Mouse (Mus musculus) stomach, embryonic 16.5 days (tissue): ENCODE results near the gene Gm266. TPM values are rescaled to one million over a fixed set of nuclear protein-coding genes. Genes with fewer than 3 reads are reported as not detected.

ENCODE experiments used
- ATAC-seq: fragments of 200-750 bp; cut with Nextera tagmentation; 2 replicates; pipeline ENCODE4 v1.8.0; 2017; ENCODE audit warnings: moderate number of reproducible peaks, moderate TSS enrichment; ENCODE audit not compliant: insufficient read depth, low FRiP score
- H3K27ac ChIP-seq: fragments of 300-500 bp; sonication (generic); 2 replicates; pipeline ENCODE4 v1.5.1; 2014; ENCODE audit warnings: low read length
- H3K27me3 ChIP-seq: fragments of 300-500 bp; sonication (generic); 2 replicates; pipeline ENCODE4 v1.6.1; 2014; ENCODE audit warnings: low read length, control low read depth, mixed read lengths; ENCODE audit not compliant: control insufficient read depth, insufficient read depth
- H3K36me3 ChIP-seq: fragments of 300-500 bp; sonication (generic); 2 replicates; pipeline ENCODE4 v1.6.1; 2014; ENCODE audit warnings: low read length; ENCODE audit not compliant: control insufficient read depth, insufficient read depth
- H3K4me1 ChIP-seq: fragments of 300-500 bp; sonication (generic); 2 replicates; pipeline ENCODE4 v1.6.1; 2014; ENCODE audit warnings: low read length, control low read depth, mixed read lengths; ENCODE audit not compliant: control insufficient read depth, insufficient read depth
- H3K4me2 ChIP-seq: fragments of 300-500 bp; sonication (generic); 2 replicates; pipeline ENCODE4 v1.6.1; 2014; ENCODE audit warnings: low read depth, low read length, mixed read lengths
- H3K4me3 ChIP-seq: fragments of 300-500 bp; sonication (generic); replicated peaks from 2 replicates; pipeline ENCODE4 v1.5.1; 2014; ENCODE audit warnings: mild to moderate bottlenecking, low read length
- H3K9ac ChIP-seq: fragments of 300-500 bp; sonication (generic); 2 replicates; pipeline ENCODE4 v1.6.1; 2014; ENCODE audit warnings: low read length
- H3K9me3 ChIP-seq: fragments of 300-500 bp; sonication (generic); replicated peaks from 2 replicates; pipeline ENCODE4 v1.6.1; 2016; ENCODE audit warnings: low read length, control low read depth; ENCODE audit not compliant: control insufficient read depth
- WGBS: fragments of 180-500 bp; shearing (Covaris S2); extraction: QIAGEN DNeasy Blood & Tissue Kit; methylation state at CpG from one replicate; pipeline ENCODE4 v1.1.7; 2014; 5-methylcytosine and 5-hydroxymethylcytosine counted together
- polyA plus RNA-seq: library from polyadenylated mRNA; unstranded; fragments of >200 nt; fragmentation: Nextera tagmentation; extraction: Ambion mirVana; gene quantifications from 2 replicates; pipeline ENCODE4 v1.2.1, GENCODE M21; 2015

Gene Gm266
- polyA plus RNA-seq, 1 experiment from 2014 or later: 15.2 TPM

GRCm38 (mm10) chr12:111507962-111508361 is 22.3 kb upstream of the Gm266 start:
- WGBS: 91% methylated on average over 10 of the region's 10 CpGs
- ATAC-seq: no peak

GRCm38 (mm10) chr12:111507001-111507400 is 21.4 kb upstream of the Gm266 start:
- Histone ChIP-seq H3K4me3 (no peak overlapping the region), H3K27me3 (no peaks in the 10 kb centered on the region), H3K4me1 (peaks cover 3% of the 10 kb centered on the region; the same call in 1 of the 2 replicates), H3K36me3 (no peaks in the 10 kb centered on the region), H3K9ac (no peak overlapping the region), H3K9me3 (no peaks in the 10 kb centered on the region; the same call in 1 of the 2 replicates), H3K27ac (no peak overlapping the region), H3K4me2 (no peak overlapping the region)
- no peak for ATAC-seq
- WGBS: 58% methylated on average over 5 of the region's 5 CpGs

More at GRCm38 (mm10) chr12:111507962-111508361, 22.3 kb upstream of the Gm266 start:
- H3K27me3 ChIP-seq: no peaks in the 10 kb centered on the region
- no peak overlapping the region for H3K9ac ChIP-seq
- no peak overlapping the region for H3K27ac ChIP-seq
- H3K36me3 ChIP-seq: no peaks in the 10 kb centered on the region
- no peak overlapping the region for H3K4me3 ChIP-seq
- H3K4me2 ChIP-seq: no peak overlapping the region
- H3K4me1 ChIP-seq: peaks cover 3% of the 10 kb centered on the region; the same call in 1 of the 2 replicates
- H3K9me3 ChIP-seq: no peaks in the 10 kb centered on the region

- H3K27me3 ChIP-seq: no peaks in the 10 kb centered on the region
- H3K4me3 ChIP-seq: peak overlapping the region; percentile 38
- H3K27ac ChIP-seq: no peak overlapping the region
- H3K4me2 ChIP-seq: peak overlapping the region; percentile 48
- WGBS: 1% methylated on average over 12 of the region's 12 CpGs
- ATAC-seq: peak; percentile 74
- H3K9ac ChIP-seq: 0 out of 2 replicates have a peak overlapping the region, but pooled peaks have one; percentile 37
- H3K4me1 ChIP-seq: peaks cover 3% of the 10 kb centered on the region; the same call in 1 of the 2 replicates
- H3K36me3 ChIP-seq: no peaks in the 10 kb centered on the region
- no peaks in the 10 kb centered on the region; the same call in 1 of the 2 replicates for H3K9me3 ChIP-seq
These were observed 19.3 kb upstream of the Gm266 start for GRCm38 (mm10) chr12:111504904-111505303.

- no peak for ATAC-seq
- H3K9ac ChIP-seq: no peak overlapping the region
- no peaks in the 10 kb centered on the region for H3K36me3 ChIP-seq
- WGBS: 62% methylated on average over 5 of the region's 5 CpGs
- H3K27me3 ChIP-seq: no peaks in the 10 kb centered on the region
- H3K27ac ChIP-seq: no peak overlapping the region
- H3K4me3 ChIP-seq: no peak overlapping the region
- no peaks in the 10 kb centered on the region; the same call in 1 of the 2 replicates for H3K9me3 ChIP-seq
- H3K4me1 ChIP-seq: peaks cover 3% of the 10 kb centered on the region; the same call in 1 of the 2 replicates
- H3K4me2 ChIP-seq: no peak overlapping the region
These were observed 17.9 kb upstream of the Gm266 start for GRCm38 (mm10) chr12:111503571-111503970.

- Histone ChIP-seq H3K27ac (no peak overlapping the region), H3K4me3 (no peak overlapping the region), H3K9ac (no peak overlapping the region), H3K9me3 (no peaks in the 10 kb centered on the region; the same call in 1 of the 2 replicates), H3K36me3 (no peaks in the 10 kb centered on the region), H3K4me2 (no peak overlapping the region), H3K4me1 (peaks cover 3% of the 10 kb centered on the region; the same call in 1 of the 2 replicates), H3K27me3 (no peaks in the 10 kb centered on the region)
- WGBS: 70% methylated on average over 12 of the region's 12 CpGs
- no peak for ATAC-seq
These were observed 17.5 kb upstream of the Gm266 start for GRCm38 (mm10) chr12:111503063-111503567.

GRCm38 (mm10) chr12:111500725-111501124 is 15.1 kb upstream of the Gm266 start:
- Histone ChIP-seq H3K36me3 (no peaks in the 10 kb centered on the region), H3K27ac (no peak overlapping the region), H3K4me1 (peaks cover 3% of the 10 kb centered on the region; the same call in 1 of the 2 replicates), H3K9ac (no peak overlapping the region), H3K9me3 (no peaks in the 10 kb centered on the region; the same call in 1 of the 2 replicates), H3K4me2 (no peak overlapping the region), H3K4me3 (no peak overlapping the region), H3K27me3 (no peaks in the 10 kb centered on the region)
- WGBS: 31% methylated on average over 5 of the region's 5 CpGs
- no peak for ATAC-seq

- H3K27ac ChIP-seq: no peak overlapping the region
- no peaks in the 10 kb centered on the region; the same call in 1 of the 2 replicates for H3K9me3 ChIP-seq
- no peak overlapping the region for H3K9ac ChIP-seq
- ATAC-seq: no peak
- H3K27me3 ChIP-seq: no peaks in the 10 kb centered on the region
- H3K4me2 ChIP-seq: no peak overlapping the region
- no peak overlapping the region for H3K4me3 ChIP-seq
- 0 out of 2 replicates have a peak, but pooled peaks cover under 1% of the 10 kb centered on the region for H3K4me1 ChIP-seq
- no peaks in the 10 kb centered on the region for H3K36me3 ChIP-seq
- WGBS: 72% methylated on average over 5 of the region's 5 CpGs
These were observed 14.0 kb upstream of the Gm266 start for GRCm38 (mm10) chr12:111499617-111500016.

- H3K4me3 ChIP-seq: no peak overlapping the region
- H3K9me3 ChIP-seq: no peaks in the 10 kb centered on the region
- ATAC-seq: no peak
- H3K36me3 ChIP-seq: no peaks in the 10 kb centered on the region
- no peak overlapping the region for H3K27ac ChIP-seq
- no peaks in the 10 kb centered on the region for H3K27me3 ChIP-seq
- WGBS: 44% methylated on average over 2 of the region's 2 CpGs
- no peak overlapping the region for H3K9ac ChIP-seq
- no peak overlapping the region for H3K4me2 ChIP-seq
- no peaks in the 10 kb centered on the region for H3K4me1 ChIP-seq
These were observed 11.5 kb upstream of the Gm266 start for GRCm38 (mm10) chr12:111497076-111497475.

GRCm38 (mm10) chr12:111494931-111495330 is 9.3 kb upstream of the Gm266 start:
- no peak for ATAC-seq
- H3K9ac ChIP-seq: no peak overlapping the region
- no peak overlapping the region for H3K4me2 ChIP-seq
- WGBS: 66% methylated on average over 4 of the region's 4 CpGs
- no peak overlapping the region for H3K27ac ChIP-seq
- no peaks in the 10 kb centered on the region for H3K4me1 ChIP-seq
- H3K27me3 ChIP-seq: no peaks in the 10 kb centered on the region
- no peak overlapping the region for H3K4me3 ChIP-seq
- no peaks in the 10 kb centered on the region for H3K9me3 ChIP-seq
- H3K36me3 ChIP-seq: no peaks in the 10 kb centered on the region
